Mouse (Mus musculus) naive thymus-derived CD4-positive, alpha-beta T cell, adult 5 months (primary cell): Measurements from ENCODE around the gene Fam178b. TPM values are rescaled to one million over a fixed set of nuclear protein-coding genes. Genes with fewer than 3 reads are reported as not detected.

Experiments
- polyA plus RNA-seq: library from polyadenylated mRNA; unstranded; fragments of 100-300 nt; shearing (Covaris generic); gene quantifications from one replicate; pipeline ENCODE4 v1.2.1, GENCODE M21; 2017

The Fam178b gene
- polyA plus RNA-seq, result not detected

DNA sequence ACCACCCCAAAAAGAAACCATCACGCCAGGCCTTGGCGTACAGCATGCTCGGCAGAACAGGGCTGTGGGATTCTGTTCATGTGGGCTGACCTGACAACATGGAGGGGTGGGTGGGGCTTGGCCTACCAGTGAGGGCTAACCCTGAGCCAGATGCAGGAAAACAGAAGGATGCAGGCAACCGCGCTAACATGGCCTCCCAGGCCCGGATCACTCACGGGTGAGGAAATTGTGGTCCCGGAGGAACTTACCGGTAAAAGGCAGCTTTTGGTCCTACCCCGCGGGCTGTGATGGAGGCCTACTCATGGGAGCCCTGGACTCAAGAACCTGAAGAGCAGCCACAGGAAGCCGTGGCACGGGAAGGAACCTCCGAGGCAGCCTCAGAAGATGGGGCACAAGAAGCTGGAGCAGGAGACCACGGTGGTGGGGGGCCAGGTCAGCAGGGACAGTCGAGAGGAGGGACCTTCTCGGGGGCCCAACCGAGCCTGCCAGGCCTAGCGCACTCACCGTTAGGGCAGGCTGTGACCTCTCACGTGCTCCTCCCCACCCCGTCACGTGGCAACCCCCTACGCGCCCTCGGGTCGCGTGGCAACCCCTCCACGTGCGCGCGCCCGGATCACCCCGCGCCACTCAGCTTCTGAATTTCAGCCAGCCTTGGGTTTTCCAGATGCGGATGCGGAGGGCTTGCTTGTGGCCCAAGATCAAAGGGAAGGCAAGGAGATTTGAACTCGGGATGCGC is at the start of gene Fam178b:
TSS of gene Fam178b (minus strand) at position 564 of the 736 bp plus-strand sequence.

DNA sequence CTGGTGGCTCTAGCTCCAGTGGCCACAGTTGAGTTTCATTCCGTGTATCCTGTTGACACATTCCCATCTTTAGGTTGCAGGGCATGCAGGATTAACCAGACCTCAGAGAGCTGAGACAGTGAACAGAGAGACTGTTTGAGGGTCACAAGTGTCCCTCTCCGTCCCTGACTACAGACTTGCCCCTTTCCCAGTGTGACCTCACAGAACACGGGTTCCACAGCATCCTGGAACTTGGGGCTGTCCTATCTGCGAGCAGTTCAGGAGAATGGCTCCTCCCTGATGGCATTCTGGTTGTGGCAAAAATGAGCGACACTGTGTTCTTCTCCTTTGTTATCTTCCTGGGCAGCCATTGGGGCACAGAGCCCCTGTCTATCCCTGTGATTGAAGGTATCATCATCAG is 31.3 kb upstream of the Fam178b start, which contains the start of gene Actr1b:
TSS of gene Actr1b (minus strand) at position 112 of the 400 bp plus-strand sequence.

GRCm38 (mm10) chr1:36709854-36710280 is 26.9 kb upstream of the Fam178b start, which contains the start of gene 4933424G06Rik:
TSS of gene 4933424G06Rik (plus strand) at chr1:36710149.

DNA sequence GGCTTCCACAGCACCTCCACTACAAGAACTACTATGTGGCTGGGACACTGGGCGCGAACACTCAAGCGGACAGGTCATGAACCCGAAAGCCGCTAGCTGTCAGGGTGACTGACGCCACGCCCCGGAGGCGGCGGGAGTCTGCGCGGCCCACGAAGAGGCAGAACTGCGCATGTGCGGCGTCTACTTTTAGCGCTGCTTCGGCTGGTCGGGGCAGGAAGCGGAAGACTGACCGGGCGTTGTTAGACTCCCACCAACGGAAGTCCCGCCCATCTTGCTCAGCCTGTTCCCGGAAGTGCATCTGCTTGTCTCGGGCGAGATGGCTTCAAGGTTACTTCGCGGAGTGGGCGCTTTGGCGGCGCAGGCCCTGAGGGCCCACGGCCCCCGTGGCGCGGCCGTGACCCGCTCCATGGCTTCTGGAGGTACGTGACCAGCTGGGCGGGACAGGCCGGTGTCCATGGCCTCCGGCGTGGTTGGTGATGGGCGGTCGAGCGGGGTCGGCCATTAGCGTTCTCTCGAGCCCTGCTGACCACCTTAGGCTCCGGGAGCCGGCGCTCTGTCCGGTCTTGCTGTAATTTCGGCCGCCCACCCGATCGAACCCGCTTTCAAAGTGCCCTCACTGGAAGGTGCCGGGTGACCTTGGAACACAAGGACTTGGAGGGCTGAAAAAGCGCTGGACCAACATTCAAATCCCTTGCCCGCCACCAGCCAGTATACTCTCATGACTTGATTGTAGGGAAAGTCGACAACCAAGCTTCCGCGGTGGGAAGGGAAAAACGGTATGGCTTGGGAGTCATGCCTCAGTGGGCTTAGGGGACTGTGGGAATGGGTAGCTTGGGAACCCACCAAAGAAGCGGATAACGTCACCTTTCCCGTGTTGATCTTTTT is 8.5 kb upstream of the Fam178b start, which contains the start of gene Cox5b:
TSS of gene Cox5b (plus strand) at position 179 of the 885 bp plus-strand sequence.

GRCm38 (mm10) chr1:36558031-36558993 is 124.7 kb downstream of the Fam178b start, which contains the start of gene Sema4c:
TSS of gene Sema4c (minus strand) at chr1:36558349.

DNA sequence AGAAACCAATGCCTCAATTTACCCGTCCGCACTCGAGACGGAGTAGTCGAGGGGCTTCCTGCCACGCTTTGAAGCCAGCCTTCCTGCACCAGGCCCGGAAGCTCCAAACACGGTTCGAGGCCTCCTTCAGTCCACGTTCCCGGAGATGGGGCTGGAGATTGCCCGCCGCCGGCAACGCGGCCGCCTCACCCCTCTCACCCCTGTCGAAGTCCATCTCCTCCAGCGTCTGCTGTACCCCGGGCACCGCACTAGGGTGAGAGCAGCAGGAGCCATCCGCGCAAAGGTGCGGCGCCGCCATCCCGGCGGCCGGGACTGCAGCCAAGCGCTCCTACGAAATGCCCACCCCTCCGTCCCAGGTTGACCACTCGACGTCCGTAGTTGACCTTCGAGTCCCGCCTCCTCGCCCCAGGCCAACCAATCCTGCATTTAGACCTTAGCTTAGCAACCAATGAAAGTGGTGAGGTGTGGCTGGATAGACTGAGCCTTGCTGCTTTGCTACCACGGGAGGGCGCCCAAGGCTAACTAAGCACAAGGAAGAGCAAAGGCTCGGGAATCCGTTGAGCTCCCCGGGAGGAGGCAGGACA is 136.0 kb downstream of the Fam178b start, which contains the start of gene Ankrd39:
TSS of gene Ankrd39 (minus strand) at position 558 of the 584 bp plus-strand sequence.

DNA sequence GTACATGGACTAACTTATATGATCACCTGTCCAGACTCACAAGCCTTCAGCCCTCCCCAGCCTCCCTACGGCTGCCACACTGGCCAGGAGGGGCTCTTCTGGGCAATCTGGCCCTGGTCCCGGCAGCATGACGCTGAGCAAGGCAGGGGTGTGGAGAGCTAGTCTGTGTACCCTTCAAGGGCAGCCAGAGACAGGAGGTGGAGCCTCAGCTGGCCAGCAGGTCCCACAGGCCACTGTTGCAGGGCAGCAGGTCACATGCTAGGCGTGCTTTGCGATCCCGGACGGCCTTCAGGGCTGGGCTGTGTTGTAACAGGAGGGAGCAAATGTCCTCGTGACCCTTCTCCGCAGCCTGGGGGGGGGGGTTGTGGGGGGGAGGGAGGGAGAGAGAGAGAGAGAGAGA is 143.8 kb downstream of the Fam178b start, which contains the start of gene Gm42417:
TSS of gene Gm42417 (minus strand) at position 244 of the 400 bp plus-strand sequence.

GRCm38 (mm10) chr1:36536783-36537182 is 146.2 kb downstream of the Fam178b start, which contains the start of gene Ankrd23:
TSS of gene Ankrd23 (minus strand) at chr1:36536883.

Other genes with a start within 250 kb of the Fam178b start
- 33.5 TPM for gene Lman2l, start 237.9 kb downstream of the Fam178b start, polyA plus RNA-seq
- 5.8 TPM for gene Cnnm4, start 211.6 kb downstream of the Fam178b start, polyA plus RNA-seq
- gene Cnnm3, start 171.3 kb downstream of the Fam178b start, polyA plus RNA-seq, result 34.6 TPM
- gene Ankrd23, start 146.3 kb downstream of the Fam178b start, polyA plus RNA-seq, result 28.3 TPM
- gene Gm42417, start 143.8 kb downstream of the Fam178b start, polyA plus RNA-seq, result 1.4 TPM
- gene Ankrd39, start 135.7 kb downstream of the Fam178b start, polyA plus RNA-seq, result 30.3 TPM
- 0.15 TPM for gene Sema4c, start 124.8 kb downstream of the Fam178b start, polyA plus RNA-seq
- 313 TPM for gene Cox5b, start 8.3 kb upstream of the Fam178b start, polyA plus RNA-seq
- gene 4933424G06Rik, start 27.0 kb upstream of the Fam178b start, polyA plus RNA-seq, result not detected
- gene Actr1b, start 31.2 kb upstream of the Fam178b start, polyA plus RNA-seq, result 70.5 TPM
- gene Zap70, start 78.6 kb upstream of the Fam178b start, polyA plus RNA-seq, result 155 TPM